Mouse (Mus musculus): Measurements from ENCODE around the gene Olfr15.

DNA sequence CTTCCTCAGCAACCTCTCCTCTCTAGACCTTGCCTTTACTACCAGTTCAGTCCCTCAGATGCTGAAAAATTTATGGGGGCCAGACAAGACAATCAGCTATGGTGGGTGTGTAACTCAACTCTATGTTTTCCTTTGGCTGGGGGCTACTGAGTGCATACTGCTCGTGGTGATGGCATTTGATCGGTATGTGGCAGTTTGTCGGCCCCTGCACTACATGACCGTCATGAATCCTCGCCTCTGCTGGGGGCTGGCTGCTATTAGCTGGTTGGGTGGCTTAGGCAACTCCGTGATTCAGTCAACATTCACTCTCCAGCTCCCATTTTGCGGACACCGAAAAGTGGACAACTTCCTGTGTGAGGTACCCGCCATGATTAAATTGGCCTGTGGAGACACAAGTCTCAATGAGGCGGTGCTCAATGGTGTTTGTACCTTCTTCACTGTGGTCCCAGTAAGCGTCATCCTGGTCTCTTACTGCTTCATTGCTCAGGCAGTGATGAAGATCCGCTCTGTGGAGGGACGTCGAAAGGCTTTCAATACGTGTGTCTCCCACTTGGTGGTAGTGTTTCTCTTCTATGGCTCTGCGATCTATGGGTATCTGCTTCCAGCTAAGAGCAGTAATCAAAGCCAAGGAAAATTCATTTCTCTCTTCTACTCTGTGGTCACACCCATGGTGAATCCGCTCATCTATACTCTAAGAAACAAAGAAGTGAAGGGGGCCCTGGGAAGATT, 8.6 kb downstream of the Olfr15 start:
- TF ChIP-seq POLR2A (IDR thresholded peaks at IDR 0.05; ENCODE audit: borderline replicate concordance, low read depth, low read length) (no peak), CTCF (IDR thresholded peaks at IDR 0.05; ENCODE audit: low read depth, low read length) (no peak)

All from bone marrow macrophage, adult 2 months (primary cell).